Mouse (Mus musculus): Measurements from ENCODE around the gene Ppard. TPM values are rescaled to one million over a fixed set of nuclear protein-coding genes. Genes with fewer than 3 reads are reported as not detected.

Gene Ppard
- polyA plus RNA-seq, 1 experiment = 28.0 TPM

DNA sequence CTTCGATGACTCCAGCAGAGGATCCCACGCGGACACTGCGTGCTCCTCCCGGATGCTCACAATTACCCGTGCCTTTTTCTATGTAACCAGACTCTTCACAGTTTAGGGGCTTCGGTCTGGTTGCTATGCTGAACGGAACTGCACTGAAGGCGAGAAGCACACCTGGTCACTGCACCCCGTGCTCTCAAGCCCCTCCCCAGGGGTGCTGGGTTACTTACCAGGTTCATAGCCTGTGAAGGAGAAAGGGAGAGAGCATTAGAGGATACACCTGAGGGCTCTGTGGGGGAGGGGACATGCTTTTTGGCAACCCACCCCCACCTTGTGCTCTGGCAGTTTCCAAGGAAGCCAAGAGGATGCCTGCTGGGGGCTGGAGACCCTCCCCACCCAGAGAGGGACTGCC is 102.8 kb downstream of the Ppard start:
- 72% methylated on average over 10 of the region's 10 CpGs for WGBS
- H3K36me3 ChIP-seq (ENCODE audit: control insufficient read depth, insufficient read depth, low read length) = no peaks in the 10 kb centered on the region; the same call in 1 of the 2 replicates
- H3K4me3 ChIP-seq (ENCODE audit: insufficient read depth, low read depth, low read length) = no peak overlapping the region
- H3K27me3 ChIP-seq (replicated peaks; ENCODE audit: control insufficient read depth, insufficient read depth, low read length) = no peaks in the 10 kb centered on the region
- DNase-seq = no peak
- 0 out of 2 replicates have a peak, but pooled peaks cover 1% of the 10 kb centered on the region for H3K4me1 ChIP-seq (ENCODE audit: control insufficient read depth, insufficient read depth, low read length)
- no peak overlapping the region for H3K27ac ChIP-seq (ENCODE audit: insufficient read depth, low read depth, low read length)
- TF ChIP-seq CTCF (conservative IDR thresholded peaks at IDR 0.05; ENCODE audit: insufficient read depth, insufficient read length, low read depth, low read length) = no peak
- TF ChIP-seq POLR2A (IDR thresholded peaks at IDR 0.05; ENCODE audit: low read depth, low read length) = no peak

DNA sequence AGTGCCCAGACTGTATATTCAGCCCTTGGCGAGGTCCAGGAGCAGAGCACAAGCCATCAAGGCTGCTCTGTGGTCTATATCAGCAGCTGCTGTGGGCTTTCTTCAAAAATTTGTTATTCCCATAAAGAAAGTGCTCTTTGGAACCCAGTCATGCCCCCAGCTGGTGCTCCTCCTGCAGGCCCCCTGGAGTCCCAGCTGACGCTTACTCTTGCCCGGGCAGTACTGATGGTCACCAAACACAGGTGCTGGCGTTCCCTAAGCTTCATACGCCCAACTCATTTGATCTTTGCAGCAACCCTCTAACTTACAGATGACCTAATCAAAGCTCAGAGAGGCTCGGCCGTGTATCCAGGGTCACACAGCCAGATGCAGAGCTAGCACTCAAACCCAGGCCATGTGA is 105.0 kb downstream of the Ppard start:
- no peak for DNase-seq
- H3K4me3 ChIP-seq (ENCODE audit: insufficient read depth, low read depth, low read length) = no peak overlapping the region
- no peak overlapping the region for H3K27ac ChIP-seq (ENCODE audit: insufficient read depth, low read depth, low read length)
- 0 out of 2 replicates have a peak, but pooled peaks cover 14% of the 10 kb centered on the region for H3K4me1 ChIP-seq (ENCODE audit: control insufficient read depth, insufficient read depth, low read length)
- WGBS = 82% methylated on average over 7 of the region's 7 CpGs
- TF ChIP-seq CTCF (conservative IDR thresholded peaks at IDR 0.05; ENCODE audit: insufficient read depth, insufficient read length, low read depth, low read length) (no peak), POLR2A (IDR thresholded peaks at IDR 0.05; ENCODE audit: low read depth, low read length) (no peak)
- H3K27me3 ChIP-seq (replicated peaks; ENCODE audit: control insufficient read depth, insufficient read depth, low read length) = no peaks in the 10 kb centered on the region
- H3K36me3 ChIP-seq (ENCODE audit: control insufficient read depth, insufficient read depth, low read length) = no peaks in the 10 kb centered on the region

- TF ChIP-seq POLR2A (IDR thresholded peaks at IDR 0.05; ENCODE audit: low read depth, low read length) (no peak), CTCF (conservative IDR thresholded peaks at IDR 0.05; ENCODE audit: insufficient read depth, insufficient read length, low read depth, low read length) (no peak)
- DNase-seq = no peak
- H3K27ac ChIP-seq (ENCODE audit: insufficient read depth, low read depth, low read length) = peak overlapping the region; percentile 13; the same call in 1 of the 2 replicates
- WGBS = 66% methylated on average over 7 of the region's 7 CpGs
- H3K4me1 ChIP-seq (ENCODE audit: control insufficient read depth, insufficient read depth, low read length) = 0 out of 2 replicates have a peak, but pooled peaks cover 14% of the 10 kb centered on the region
- no peaks in the 10 kb centered on the region for H3K36me3 ChIP-seq (ENCODE audit: control insufficient read depth, insufficient read depth, low read length)
- H3K4me3 ChIP-seq (ENCODE audit: insufficient read depth, low read depth, low read length) = no peak overlapping the region
- no peaks in the 10 kb centered on the region for H3K27me3 ChIP-seq (replicated peaks; ENCODE audit: control insufficient read depth, insufficient read depth, low read length)
Observed at GRCm38 (mm10) chr17:28340578-28340977, 108.1 kb downstream of the Ppard start.

- DNase-seq = peak; percentile 97
- H3K27me3 ChIP-seq (replicated peaks; ENCODE audit: control insufficient read depth, insufficient read depth, low read length) = no peaks in the 10 kb centered on the region
- H3K4me3 ChIP-seq (ENCODE audit: insufficient read depth, low read depth, low read length) = no peak overlapping the region
- H3K27ac ChIP-seq (ENCODE audit: insufficient read depth, low read depth, low read length) = peak overlapping the region; percentile 13; the same call in 1 of the 2 replicates
- TF ChIP-seq CTCF (conservative IDR thresholded peaks at IDR 0.05; ENCODE audit: insufficient read depth, insufficient read length, low read depth, low read length) = no peak
- H3K36me3 ChIP-seq (ENCODE audit: control insufficient read depth, insufficient read depth, low read length) = no peaks in the 10 kb centered on the region
- H3K4me1 ChIP-seq (ENCODE audit: control insufficient read depth, insufficient read depth, low read length) = 0 out of 2 replicates have a peak, but pooled peaks cover 14% of the 10 kb centered on the region
- WGBS = 6% methylated on average over 26 of the region's 26 CpGs
Observed at GRCm38 (mm10) chr17:28341091-28341490, 108.6 kb downstream of the Ppard start.

DNA sequence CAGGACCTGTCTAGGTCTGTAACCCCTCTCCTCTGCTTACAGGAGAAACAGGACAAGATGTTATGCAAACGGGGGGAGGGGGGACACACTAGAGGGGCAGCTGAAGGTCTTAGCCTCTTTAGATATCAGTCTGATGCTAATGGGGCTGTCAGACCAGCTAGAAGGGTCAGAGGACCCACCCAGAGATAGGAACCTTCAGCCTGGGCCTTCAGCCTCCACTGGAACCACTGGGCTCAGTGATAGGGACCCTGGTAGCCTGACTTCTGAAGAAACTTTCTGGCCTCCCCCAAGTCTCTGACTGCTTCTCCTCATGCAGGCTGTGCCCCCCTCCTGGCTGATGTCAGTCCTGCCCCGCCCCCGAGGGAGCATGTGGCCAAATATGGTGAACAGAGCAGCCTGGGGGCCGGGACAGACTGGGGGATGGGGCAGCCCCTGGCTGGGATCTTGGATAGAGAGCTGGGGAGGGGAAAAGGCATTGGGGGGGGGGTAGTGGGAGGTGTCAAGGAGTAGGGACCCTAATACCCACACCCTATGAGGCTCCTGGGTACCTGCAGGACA is 111.6 kb downstream of the Ppard start:
- H3K27me3 ChIP-seq (replicated peaks; ENCODE audit: control insufficient read depth, insufficient read depth, low read length) = no peaks in the 10 kb centered on the region
- no peak overlapping the region for H3K27ac ChIP-seq (ENCODE audit: insufficient read depth, low read depth, low read length)
- H3K36me3 ChIP-seq (ENCODE audit: control insufficient read depth, insufficient read depth, low read length) = no peaks in the 10 kb centered on the region
- DNase-seq = peak; percentile 44
- peaks cover 18% of the 10 kb centered on the region; the same call in 1 of the 2 replicates for H3K4me1 ChIP-seq (ENCODE audit: control insufficient read depth, insufficient read depth, low read length)
- 46% methylated on average over 4 of the region's 4 CpGs for WGBS
- no peak overlapping the region for H3K4me3 ChIP-seq (ENCODE audit: insufficient read depth, low read depth, low read length)
- TF ChIP-seq CTCF (conservative IDR thresholded peaks at IDR 0.05; ENCODE audit: insufficient read depth, insufficient read length, low read depth, low read length) (no peak), POLR2A (IDR thresholded peaks at IDR 0.05; ENCODE audit: low read depth, low read length) (no peak)

- Histone ChIP-seq H3K27ac (ENCODE audit: insufficient read depth, low read depth, low read length) (no peak overlapping the region), H3K4me3 (ENCODE audit: insufficient read depth, low read depth, low read length) (no peak overlapping the region), H3K27me3 (replicated peaks; ENCODE audit: control insufficient read depth, insufficient read depth, low read length) (no peaks in the 10 kb centered on the region), H3K36me3 (ENCODE audit: control insufficient read depth, insufficient read depth, low read length) (no peaks in the 10 kb centered on the region), H3K4me1 (ENCODE audit: control insufficient read depth, insufficient read depth, low read length) (peaks cover 21% of the 10 kb centered on the region; the same call in 1 of the 2 replicates)
- no peak for TF ChIP-seq CTCF (conservative IDR thresholded peaks at IDR 0.05; ENCODE audit: insufficient read depth, insufficient read length, low read depth, low read length)
- no peak for TF ChIP-seq POLR2A (IDR thresholded peaks at IDR 0.05; ENCODE audit: low read depth, low read length)
- WGBS = 84% methylated on average over 3 of the region's 3 CpGs
- no peak for DNase-seq
Observed at GRCm38 (mm10) chr17:28344670-28345069, 112.2 kb downstream of the Ppard start.

- no peak for DNase-seq
- Histone ChIP-seq H3K4me1 (ENCODE audit: control insufficient read depth, insufficient read depth, low read length) (peaks cover 20% of the 10 kb centered on the region; the same call in 1 of the 2 replicates), H3K27me3 (replicated peaks; ENCODE audit: control insufficient read depth, insufficient read depth, low read length) (no peaks in the 10 kb centered on the region), H3K4me3 (ENCODE audit: insufficient read depth, low read depth, low read length) (no peak overlapping the region), H3K27ac (ENCODE audit: insufficient read depth, low read depth, low read length) (no peak overlapping the region), H3K36me3 (ENCODE audit: control insufficient read depth, insufficient read depth, low read length) (no peaks in the 10 kb centered on the region)
- WGBS = 38% methylated on average over 8 of the region's 8 CpGs
- TF ChIP-seq POLR2A (IDR thresholded peaks at IDR 0.05; ENCODE audit: low read depth, low read length) = no peak
- TF ChIP-seq CTCF (conservative IDR thresholded peaks at IDR 0.05; ENCODE audit: insufficient read depth, insufficient read length, low read depth, low read length) = no peak
Observed at GRCm38 (mm10) chr17:28345271-28345721, 112.8 kb downstream of the Ppard start.

Data from kidney, adult 2 months (tissue).